Mouse (Mus musculus) lung, postnatal 4 days (tissue): ENCODE measurements around the gene Cmbl.
"Not testable (repeated sequence)": the region's sequence is repeated elsewhere in the genome, so short reads cannot be mapped to it uniquely, and the experiment has no call there.

Experiments used
- DNase-seq, 2 experiments: peaks; one replicate each; pipeline ENCODE4 v3.0.0; 2021

Gene Cmbl

DNA sequence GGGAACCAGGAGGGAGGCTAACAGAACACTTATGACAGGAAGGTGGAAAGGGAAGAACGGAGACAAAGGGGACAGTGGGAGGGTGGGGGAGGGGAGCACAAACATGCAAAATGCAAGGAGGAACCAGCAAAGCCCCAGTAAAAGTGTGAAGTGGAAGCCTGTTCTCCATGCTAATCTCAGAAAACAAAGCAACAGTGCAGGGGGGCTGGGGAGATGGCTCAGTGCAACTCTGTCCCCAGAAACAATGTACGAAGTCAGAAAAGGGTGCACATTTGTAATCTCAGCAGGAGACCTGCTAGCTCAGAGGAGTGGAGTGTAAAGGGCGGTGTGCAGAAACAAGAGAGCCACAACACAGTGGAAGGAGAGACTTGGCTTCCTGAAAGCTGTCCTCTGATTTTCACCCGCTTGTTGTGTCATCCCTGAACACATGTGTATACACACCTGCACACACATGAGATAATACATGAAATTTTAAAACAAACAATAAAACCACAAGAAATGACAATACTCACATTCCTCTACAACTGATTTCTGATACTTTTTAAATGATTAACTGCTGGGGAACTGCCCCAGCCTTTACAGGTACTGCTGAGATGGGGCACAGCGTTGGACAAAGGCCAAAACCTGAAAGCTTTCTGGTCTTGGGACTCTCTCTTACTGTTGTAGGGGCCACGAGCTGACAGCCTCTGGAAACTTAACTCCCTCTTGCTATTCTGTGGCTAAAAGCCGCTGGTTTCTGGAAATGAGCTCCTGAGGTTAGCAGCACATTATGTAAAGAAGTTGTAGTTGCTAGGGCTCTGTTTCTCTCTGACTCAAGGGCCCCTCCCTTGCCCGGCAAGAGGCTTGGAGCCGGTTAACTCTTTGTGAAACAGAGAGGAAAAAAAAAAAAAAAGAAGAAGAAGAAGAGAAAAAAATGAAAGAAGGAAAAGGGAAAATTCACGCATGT lies 22.9 kb upstream of the Cmbl start:
- DNase-seq: no peak

DNA sequence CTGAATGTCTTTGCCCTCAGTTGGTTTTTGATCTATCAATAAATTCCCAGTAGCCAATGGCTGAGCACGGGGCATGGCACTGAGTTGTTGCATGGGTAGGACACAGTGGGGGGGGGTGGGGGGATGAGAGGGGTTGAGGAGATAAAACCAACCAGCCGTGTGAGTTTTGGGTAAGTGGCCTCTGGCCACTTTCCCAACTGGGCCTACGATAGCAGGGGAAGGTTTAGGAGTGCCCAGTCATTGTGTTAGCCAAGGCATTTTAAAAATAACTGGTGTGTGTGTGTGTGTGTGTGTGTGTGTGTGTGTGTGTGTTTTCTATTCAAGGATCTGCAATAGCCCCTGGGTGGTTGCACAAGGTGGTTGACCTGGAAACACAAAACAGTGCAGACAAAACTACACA lies 21.9 kb upstream of the Cmbl start:
- DNase-seq: no peak

DNA sequence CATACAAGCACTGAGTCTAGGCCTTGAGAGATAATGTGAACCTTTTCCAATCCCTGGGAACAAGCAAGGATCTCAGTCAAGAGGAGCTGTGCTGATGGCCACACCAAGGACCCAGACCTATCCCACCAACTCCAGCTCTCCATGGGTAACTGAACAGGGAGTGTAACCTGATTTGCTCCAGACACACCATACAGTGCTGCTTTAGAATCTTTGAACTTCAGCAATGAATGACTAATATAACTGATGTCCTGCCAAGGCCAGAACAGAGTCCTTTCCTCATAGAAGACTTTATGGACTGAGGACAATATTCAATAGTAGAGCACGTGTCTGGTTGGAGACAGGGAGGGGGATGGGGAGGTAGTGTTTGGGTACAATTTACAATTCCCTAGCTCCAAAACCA lies 20.1 kb upstream of the Cmbl start:
- DNase-seq: no peak

DNA sequence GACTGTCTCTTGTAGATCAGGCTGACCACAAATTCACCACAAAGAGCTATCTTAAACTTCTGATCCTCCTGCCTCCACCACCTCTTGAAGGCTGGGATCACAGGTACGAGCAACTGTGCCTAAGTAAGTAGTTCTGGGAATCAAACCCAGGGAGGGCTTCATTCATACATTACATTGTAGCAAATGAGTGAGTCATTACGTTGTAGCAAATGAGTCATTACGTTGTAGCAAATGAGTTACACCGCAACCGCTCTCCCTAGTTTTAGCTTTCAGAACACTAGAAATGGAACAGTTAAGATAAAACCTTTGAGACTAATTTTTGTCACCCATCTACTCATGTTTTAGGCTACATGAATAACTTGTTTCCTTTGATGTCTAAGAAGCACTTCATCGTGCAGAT lies 18.9 kb upstream of the Cmbl start:
- DNase-seq: no peak

DNA sequence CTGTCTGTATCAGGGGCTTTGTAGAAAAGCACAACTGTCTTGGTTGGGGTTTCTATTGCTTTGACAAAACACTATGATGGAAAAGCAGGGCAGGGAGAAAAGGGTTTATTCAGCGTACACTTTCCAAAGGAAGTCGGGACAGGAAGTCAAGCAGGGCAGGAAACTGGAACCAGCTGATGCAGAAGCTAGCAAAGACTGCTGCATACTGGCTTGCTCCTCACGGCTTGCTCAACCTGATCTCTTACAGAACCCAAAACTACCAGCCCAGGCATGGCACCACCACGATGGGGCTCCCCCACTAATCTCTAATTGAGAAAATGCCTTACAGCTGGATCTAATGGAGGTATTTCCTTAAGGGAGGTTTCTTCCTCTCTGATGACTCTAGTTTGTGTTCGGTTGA lies 17.8 kb upstream of the Cmbl start:
- DNase-seq: no peak

DNA sequence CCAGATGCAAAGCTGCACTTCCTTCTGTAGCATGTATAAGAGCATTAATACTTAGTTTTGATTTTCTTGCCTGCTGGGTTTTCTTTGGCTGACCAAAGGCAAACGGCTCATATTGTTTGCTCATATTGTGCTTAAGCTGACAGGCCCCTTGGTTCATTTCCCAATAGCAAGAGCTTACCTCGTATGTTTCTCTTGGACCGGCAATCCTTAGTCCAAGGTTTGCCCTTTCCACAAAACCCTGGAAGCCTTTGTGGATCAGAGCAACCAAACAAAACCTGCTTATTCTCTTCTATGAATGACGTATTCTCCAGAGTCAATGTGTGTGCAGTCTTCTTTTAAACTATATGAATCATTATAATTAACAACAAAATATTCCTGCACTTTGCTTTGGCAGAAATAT lies 14.8 kb upstream of the Cmbl start:
- DNase-seq: no peak

DNA sequence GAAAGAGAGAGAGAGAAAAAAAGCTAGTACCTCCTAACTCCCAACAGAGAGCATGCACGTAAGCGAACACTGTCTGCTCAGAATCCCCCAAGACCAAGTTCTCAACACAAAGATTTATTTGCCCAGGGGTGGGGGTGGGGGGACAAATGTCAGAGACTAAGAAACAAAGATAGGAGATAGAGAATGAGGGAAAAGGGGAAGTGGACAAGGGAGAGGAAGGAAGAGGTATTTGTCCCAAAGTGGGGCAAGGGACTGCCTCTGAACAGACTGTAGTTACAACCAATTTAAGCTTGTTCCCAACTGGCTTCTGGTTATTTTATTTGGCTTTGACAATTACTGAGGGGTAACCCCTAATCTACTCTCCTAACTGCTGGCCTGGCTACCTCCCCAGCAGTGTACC lies 10.3 kb upstream of the Cmbl start:
- DNase-seq: no peak

DNA sequence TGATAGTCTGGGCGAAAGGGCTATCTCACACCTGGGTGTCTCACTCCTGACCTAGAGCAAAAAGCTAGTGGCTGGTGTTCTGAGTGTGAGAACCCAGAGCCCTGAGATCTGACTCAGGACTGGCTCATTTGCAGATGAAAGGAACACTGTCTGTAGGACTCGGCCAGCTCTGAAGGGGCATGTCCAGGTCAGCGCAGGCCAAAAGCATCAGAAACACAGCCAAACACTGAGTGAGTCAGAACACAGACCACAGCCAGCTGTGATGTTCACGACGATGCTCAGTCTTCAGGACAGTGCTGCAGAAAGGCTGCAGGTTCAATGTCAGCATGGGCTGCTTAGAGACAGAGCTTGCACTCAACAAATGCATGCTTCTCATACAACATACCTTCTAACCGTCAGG lies 3.8 kb upstream of the Cmbl start:
- no peak for DNase-seq

DNA sequence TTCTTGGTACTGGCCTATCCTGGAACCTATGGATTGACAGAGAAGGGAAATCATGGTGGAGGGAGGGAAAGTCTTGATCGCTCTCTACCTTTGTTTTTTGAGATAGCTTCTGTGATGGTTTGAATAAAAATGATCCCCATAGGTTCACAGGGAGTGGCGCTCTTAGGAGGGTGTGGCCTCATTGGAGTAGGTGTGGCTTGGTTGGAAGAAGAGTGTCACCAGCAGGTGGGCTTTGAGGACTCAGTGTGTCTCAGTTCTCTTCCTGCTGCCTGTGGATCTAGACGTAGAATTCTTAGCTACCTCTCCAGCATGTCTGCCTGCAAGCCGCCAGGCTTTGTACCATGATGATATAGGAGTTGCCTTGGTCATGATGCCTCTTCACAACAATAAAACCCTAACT lies 3.2 kb upstream of the Cmbl start:
- DNase-seq: no peak

DNA sequence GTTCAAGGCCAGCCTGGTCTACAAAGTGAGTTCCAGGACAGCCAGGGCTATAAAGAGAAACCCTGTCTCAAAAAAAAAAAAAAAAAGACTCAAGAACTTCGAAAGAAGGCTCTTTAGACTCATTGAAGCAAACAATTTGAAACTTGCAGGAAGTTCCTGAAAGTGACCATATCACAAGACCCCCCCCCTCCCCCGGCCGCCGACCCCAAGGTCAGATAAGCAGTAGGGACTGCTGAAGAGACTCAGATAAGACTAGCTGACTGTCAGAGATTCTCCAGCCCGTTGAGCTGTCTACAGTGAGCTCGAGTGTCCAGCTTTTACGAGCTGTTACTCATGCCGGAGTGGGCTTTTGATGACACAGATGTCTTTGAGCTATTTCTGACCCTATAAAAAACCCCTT lies 2.3 kb upstream of the Cmbl start:
- no peak for DNase-seq

DNA sequence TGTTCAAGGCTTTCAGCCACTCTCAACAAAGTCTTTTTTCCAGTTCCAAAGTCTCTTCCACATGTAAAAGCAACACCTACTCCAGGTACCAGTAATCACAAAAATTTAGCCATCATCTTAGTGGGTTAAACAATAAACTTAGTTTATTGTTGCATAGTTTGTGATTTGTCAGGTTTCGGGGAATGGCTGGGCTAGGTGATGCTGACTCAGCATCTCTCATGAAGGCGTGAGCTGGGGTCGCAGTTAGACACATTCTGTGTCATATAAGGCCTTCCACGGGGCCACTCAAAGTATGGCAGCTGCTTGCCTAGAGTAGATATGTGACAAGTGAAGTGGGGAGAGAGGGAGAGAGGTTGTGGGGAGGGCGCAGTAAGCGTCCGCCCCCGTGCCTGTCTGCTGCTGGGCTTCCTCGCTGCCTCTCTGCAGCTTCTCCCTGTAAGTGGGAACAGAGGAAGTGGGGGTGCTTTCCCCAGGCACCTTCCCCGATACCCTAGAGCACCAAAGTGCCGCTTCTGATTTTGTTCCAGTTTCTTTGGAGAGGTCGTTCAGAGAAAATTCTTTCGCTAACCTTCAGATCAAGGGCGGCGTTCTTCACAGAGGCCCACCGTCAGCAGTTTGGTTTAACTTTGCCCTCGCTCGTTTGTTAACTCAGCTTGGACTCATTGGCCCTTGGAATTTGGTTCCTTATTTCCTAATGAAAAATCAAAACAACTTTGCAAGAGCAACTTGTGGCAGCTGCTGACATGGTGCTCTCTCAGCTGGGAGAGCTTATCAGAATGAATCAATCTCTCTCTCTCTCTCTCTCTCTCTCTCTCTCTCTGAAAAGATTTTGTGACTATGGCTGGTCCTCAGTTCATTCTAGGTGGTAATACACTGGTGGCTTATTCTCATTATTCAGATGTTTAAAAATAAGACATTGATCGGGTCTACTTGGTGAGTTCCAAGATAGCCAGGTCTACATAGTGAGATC lies 1.3 kb upstream of the Cmbl start:
- DNase-seq: peak; percentile 28 to 53

DNA sequence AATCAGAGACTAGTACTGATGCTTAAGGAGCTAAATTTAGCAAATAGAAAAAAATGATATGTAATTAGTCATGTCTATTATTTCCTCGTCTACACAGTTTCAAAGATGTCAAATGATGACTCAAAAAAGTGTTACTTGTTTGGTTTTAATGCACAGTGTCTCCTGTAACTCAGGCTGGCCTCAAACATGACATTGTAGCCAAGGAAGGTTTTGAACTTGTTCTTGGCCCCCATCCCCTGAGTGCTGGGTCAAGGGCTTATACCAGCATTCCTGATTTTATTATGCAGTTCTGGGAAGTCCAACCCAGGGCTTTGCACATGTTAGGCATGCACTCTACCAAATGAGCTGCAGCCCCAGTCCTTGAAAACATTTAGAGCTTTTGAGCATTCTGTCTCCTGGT lies 597 bp downstream of the Cmbl start:
- no peak for DNase-seq

DNA sequence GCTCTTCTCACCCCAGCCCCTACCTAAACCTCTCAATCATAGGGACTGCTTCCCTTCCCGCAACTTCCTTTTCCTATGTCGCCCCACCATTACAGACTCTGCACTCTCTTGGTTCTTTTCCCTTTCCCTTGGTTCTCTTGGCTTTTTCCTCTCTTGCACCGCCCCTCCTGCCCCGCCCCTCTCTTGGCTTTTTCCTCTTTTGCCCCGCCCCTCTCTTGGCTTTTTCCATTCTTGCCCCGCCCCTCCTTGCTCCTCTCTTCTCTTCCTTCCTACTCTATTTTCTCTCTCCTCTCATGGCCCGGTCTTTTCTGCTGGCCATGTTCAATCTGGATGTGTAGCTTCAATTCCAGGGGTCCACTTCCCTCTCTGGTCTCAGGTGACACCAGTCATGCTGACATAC lies 2.2 kb downstream of the Cmbl start:
- no peak for DNase-seq

DNA sequence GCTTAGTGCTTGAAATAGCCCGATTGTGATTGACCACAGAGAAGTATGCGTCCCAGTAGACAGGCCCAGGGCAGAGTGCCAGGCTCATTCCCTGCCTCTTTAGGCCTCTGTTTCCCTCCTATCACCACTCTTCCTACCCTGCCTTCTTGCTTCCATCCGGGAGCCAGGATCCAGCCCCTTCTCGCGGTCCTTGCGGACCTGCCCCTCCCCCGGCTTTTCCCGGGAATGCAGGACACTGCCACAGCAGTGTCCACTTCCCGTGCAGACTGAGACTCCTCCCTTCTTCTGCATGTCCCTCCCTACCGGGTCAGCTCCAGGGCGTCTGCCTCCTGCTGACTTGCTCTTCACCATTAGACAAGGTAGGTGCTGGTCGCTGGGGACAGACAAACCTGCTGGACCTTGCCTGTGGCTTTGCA lies 3.4 kb downstream of the Cmbl start:
- DNase-seq: peak; percentile 69 to 84

DNA sequence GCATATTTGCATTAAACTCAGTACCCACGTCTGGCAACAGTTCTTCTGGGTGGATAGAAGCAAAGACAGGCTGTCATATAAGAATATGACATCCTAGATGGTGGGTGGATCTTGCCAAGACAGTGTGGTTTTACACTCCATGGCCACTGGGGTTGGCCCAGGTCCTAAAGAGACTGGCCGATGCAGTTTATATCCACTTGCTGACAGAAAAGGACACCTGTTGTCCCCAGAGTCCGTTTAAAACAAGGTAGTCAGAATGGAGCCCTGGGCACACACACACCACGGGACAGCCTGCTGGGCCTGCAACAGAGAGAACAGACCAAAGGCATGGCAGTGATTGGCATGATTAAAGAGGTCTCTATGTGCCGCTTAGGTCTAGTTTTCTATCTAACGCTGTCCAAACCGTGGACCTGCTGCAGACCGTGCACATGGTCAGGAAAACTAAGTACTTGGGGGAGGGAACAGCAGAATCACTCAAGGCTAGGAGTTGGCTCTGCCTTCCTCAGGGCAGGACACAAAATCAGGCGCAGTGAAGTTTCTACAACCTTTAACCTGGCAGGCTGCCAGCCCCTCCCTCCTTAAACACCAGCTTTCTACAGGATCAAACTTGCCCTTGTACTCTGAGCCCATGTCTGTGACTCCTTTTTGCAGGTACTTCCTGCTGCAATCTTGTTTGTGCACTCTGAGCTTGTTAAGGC lies 4.3 kb downstream of the Cmbl start:
- DNase-seq: peak in 1 of 2 experiments; percentile 50

DNA sequence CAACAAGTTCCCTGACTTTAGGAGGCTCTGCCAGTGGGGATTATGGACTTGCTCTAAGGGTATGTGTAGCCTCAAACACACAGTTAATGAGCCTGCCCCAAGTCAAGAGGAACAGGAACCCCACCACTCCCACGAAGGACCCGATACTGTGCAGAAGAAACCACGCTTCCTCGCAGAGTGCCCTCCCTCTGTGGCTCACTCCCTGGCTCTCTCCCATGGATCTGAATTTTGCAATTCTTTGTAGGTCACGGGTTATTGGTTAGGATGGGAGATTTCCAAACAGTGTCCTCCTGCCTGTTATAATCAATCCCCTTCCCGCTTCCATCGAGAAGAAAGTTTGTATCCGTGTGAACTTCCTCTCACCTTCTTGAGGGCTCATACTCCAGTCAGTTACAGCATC lies 5.8 kb downstream of the Cmbl start:
- DNase-seq: no peak

DNA sequence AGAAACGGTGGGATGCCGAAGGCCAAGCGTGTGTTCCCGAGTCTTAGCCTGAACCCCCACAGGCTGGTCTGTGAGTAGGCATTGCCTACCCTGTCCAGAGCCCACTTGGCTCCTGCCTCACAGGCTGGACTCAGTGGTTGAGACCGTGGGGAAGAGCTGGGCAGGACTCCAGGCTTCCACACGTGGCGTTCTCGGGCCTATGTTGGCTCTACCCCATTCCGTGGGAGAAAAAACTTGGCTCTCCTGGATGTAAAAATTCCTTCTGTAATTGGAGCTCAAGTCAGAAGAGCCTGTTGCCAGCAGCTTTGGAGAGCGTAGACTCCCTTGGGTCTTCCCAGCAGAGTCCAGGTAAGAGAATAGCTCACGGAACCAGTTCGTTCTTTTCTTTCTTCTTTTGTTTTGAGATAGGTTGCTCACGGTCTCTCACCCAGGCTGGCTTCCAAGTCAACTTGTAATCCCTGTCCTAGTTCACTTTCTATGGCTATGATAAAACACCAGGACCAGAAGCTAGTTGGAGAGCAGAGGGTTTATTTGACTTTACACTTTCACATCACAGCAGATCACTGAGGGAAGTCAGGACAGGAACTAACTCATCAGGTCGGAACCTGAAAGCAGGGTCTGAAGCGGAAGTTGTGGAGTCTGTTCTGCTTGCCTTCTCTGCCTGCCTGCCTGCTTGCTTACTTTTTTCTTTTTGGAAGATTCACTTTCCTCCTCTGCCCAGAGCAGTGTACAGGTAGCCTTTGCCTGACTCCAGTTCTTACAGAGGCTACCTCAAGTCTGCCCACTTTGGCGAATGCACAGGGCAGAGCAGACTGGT lies 6.9 kb downstream of the Cmbl start:
- DNase-seq: no peak

DNA sequence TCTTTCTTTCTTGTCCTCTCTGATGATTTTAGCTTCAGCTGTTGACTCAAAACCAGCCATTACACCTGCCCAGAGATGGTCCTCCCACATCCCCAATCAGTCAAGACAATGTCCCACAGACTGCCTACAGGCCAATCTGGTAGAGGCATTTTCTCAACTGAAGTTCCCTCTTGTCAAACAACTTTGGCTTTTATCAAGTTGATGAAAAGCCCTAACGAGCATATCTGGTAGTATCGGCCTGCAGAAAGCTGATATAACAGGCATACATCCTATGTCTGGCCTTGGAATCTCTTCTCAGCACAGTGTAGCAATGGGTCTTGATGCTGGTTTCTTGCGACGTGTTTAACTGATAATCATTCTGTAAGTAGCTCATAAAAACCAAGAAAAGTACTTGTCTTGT lies 8.1 kb downstream of the Cmbl start:
- DNase-seq: no peak

DNA sequence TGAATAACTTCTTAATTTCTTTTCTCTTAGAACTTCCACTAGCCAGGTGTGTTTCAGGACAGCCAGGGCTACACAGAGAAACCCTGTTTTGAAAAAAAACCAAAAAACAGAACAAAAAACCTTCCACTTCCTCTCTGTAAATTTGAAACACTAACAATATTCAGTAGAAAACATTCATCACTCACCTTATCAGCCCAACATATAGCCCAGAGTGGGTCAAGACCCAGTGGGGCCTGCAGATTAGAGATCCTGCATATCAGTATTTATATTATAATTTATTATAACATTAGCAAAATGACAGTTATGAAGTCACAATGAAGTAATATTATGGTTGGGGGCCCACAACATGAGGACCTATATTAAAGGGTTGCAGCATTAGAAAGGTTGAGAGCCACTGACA lies 8.5 kb downstream of the Cmbl start:
- no peak for DNase-seq

DNA sequence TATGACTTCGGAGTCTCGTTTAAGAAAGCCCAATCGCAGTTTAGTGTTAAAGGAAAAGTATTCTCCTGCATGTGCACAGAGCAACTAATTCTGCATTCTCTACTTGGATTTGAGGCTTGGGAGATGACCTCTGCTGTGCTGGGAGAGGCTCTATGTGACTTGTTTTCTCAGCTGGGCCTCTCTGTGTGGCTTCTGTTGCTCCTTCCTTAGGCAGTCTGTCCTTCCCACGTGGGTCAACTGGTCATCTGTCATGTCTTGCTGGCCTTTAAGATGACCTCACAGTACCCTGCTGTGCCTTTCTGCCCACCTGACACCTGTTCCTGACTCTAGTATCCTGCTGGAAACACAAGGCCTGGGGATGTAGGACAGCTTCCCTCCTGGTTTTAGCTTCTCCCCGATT lies 10.9 kb downstream of the Cmbl start:
- DNase-seq: no peak

DNA sequence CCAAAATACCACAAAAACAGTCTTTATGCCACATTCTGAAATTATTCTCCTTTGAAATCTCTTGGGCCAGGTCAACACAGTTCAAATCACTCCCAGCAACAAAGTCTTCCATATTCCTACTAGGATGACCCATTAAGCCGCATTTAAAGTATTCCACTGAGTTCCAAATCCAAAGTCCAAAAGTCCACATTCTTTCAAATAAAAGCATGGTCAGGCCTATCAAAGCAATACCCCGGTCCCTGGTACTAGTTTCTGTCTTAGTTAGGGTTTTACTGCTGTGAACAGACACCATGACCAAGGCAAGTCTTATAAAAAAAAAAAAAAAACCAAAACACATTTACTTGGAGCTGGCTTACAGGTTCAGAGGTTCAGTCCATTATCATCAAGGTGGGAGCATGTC lies 15.9 kb downstream of the Cmbl start:
- DNase-seq: not testable (repeated sequence)
